Mouse (Mus musculus) duodenum, adult 2 months (tissue): ENCODE results near the gene Rala. TPM values are rescaled to one million over a fixed set of nuclear protein-coding genes. Genes with fewer than 3 reads are reported as not detected.

Experiments
- polyA plus RNA-seq: library from polyadenylated mRNA; depleted of rRNA; stranded (reverse); fragments of >200 nt; gene quantifications from 2 replicates; pipeline ENCODE4 v1.2.3, GENCODE M21; 2012; ENCODE audit warnings: low replicate concordance; rRNA removed

The Rala gene
- 15.3 and 25.1 TPM in 2 replicates for polyA plus RNA-seq

DNA sequence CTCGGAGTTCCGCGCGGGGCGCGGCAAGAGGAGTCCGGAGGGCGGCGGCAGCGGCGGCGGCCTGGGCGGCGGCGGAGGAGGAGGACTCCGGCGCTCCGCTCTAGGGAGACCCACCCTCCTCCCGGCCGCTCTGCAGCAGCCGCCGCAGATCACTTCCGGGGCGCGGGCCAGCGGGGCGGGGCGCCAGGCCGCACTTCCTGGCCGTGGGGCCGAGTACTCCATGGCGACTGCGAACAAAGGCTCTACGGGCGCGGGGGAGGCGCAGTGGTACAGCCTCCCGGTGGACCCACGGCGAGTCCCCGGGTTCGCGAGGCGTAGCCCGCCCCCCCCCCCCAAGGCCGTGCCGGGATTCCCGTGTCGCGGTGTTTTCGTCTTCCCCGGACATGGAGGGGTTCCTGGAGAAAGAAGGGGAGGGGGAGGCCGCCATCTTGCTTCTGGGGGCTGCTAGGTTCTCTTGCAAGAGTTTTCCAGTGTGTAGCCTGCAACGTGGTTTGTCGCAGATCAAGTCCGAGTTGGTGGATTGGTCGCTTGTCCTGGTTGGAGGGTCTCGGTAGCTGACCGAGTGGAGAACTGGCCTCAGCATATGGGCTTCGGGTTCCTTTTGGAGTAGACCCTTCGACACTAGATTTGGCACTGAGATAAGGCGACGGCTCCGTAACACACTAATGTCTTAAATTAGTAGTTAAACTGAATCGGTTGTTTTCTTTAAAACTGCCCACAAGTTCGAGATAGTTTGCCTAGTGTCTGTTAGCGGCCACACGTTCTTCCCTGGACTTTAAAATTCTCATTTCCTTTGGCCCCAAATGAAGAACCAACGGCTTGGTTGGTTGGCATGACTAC, at the start of gene Rala:
Gene Rala (minus strand): TSS at position 162 of the 840 bp plus-strand sequence.

GRCm38 (mm10) chr13:17992697-17993514, 48.9 kb upstream of the Rala start, which contains the start of gene Yae1d1:
TSS of gene Yae1d1 (minus strand) at chr13:17993349.

Other genes with a start within 250 kb of the Rala start
- gene Mplkip, start 249.0 kb downstream of the Rala start, polyA plus RNA-seq: 14.6 and 25.5 TPM in 2 replicates
- 0.72 and 1.4 TPM in 2 replicates for gene Sugct, start 248.7 kb downstream of the Rala start, polyA plus RNA-seq
- gene Cdk13, start 139.1 kb downstream of the Rala start, polyA plus RNA-seq: 41.1 and 46.0 TPM in 2 replicates
- gene Yae1d1, start 49.1 kb upstream of the Rala start, polyA plus RNA-seq: 0.75 and 0.82 TPM in 2 replicates